Mouse (Mus musculus): Measurements from ENCODE around the gene Gm29609.

Gm29609 gene

DNA sequence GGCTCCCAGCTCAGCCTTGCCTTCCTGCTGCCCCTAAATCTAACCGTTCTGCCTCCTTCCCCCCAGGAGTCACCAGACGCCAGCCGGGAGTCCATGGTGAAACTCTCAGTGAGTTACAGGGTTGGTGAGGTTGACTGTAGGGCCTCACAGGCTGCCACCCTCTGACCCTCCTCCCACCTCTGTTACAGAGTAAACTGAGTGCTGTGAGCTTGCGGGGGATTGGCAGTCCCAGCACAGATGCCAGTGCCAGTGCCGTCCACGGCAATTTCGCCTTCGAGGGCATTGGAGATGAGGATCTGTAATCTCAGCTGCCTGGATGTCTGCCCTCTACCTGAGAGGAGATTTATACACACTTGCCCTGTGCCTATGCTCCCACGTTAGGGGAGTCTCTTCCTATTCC, 18.5 kb upstream of the Gm29609 start:
- no peak for DNase-seq (ENCODE audit: low read depth, low spot score)

DNA sequence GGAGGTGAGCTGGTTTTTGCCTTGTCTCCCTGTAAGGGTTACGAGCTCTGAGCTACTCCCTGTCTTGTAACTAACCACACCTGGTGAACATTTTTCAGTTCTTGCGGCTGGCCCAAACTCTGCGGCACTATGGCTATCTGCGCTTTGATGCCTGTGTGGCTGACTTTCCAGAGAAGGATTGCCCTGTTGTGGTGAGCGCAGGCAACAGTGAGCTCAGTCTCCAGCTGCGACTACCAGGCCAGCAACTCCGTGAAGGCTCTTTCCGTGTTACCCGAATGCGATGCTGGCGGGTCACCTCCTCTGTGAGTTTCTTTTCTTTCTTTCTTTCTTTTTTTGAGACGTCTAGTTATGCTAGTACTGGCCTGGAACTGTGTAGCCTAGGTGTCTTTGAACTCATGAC, 17.4 kb upstream of the Gm29609 start:
- no peak for DNase-seq (ENCODE audit: low read depth, low spot score)

DNA sequence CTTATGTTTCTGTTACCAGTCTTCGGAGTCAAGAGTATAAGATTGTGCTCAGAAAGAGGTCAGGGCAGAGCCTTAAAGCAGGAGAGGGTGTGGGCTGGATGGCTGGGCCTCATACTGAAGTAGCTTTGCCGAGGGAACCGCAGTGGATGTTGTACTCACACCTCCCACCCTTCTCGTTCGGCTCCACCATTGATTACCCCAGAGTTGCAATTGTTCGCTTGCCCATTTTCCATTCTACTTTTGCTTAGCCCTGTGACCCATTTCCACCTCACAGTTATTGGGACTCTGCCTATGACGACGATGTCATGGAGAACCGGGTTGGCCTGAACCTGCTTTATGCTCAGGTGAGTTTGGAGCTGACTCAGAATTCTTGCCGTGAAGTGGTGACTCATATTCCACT, 16.5 kb upstream of the Gm29609 start:
- no peak for DNase-seq (ENCODE audit: low read depth, low spot score)

DNA sequence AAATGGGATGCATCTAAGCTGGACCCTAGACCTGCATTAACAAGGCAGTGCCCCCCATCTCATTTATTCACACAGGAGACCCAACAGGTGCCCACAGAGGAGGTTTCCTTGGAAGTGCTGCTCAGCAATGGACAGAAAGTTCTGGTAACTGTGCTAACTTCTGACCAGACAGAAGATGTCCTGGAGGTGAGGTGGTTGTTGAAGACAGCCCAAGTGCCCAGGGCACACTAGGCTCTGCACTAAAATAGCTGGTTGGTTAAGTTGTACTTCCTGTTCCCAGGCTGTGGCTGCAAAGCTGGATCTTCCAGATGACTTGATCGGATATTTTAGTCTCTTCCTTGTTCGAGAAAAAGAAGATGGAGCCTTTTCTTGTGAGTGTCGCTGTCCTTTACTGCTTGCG, 16.0 kb upstream of the Gm29609 start:
- DNase-seq (ENCODE audit: low read depth, low spot score) = no peak

DNA sequence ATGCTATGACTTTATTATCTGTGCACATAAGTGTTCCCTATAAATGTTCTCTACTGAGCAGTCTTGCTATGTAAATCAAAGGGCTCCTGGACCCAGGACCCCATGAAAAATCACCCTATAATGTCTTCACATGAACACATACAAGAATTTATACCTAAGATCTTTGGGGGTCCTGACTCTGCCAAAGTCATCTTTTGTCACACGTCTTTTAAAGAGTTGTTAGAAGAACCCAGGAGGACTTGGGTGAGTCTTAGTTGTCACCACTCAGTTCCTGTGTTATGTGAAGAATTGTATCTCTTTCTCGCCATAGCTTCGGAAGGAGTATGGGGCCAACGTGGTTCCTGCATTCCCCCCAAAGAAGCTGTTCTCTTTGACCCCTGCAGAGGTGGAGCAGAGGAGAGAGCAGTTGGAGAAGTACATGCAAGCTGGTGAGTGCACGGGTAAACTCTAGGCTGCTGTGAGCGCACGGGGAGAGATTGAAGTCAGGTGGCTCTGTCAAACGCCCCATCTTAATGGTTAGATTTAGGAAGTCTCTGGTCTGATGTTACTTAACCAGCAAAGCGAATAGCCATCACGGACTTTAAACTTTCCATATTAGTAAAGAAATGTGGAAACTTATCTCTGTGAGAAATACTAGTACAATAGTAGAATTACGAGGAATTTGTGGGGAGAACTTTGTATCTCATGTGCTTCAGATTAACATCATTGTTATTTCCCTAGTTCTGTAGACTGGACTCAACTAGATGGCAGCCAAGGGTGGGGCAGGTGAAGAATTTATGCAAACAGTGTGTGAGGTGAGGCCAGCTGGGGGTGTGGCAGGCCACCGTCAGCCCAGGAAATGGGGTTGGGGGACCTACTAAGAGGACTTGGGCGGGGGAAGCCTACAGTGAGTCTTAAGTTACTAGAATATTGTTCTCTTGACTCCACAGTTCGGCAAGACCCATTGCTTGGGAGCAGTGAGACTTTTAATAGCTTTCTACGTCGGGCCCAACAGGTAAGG, 15.1 kb upstream of the Gm29609 start:
- peak; percentile 76 for DNase-seq (ENCODE audit: low read depth, low spot score)

DNA sequence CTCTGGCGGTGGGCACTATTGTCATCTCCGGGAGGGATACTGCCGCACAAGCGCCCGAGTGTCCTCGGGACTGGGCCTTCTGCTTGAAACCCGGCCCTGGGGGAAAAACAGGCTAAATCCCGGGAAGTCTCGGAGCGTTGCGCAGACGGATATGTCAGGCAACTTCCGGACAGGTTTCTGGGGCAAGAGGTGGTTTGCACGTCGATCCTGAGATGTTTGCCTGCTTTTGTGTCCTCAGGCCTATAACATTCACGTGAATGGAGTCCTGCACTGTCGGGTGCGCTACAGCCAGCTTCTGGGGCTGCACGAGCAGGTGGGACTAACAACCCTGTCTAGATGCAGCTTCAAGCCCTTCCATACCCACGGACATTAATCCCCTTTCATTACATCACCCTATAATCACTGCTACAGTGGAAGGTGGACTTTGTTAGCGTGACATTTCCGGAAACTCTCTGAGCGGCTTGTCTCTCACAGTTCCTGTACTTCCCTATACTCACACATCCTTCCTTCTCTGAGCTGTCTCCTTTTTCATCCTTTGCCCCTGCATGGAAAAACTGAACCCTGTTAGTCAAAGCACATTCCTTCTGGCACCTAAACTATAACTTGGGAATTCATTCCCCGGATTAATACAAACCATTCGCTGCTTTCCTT, 14.0 kb upstream of the Gm29609 start:
- DNase-seq (ENCODE audit: low read depth, low spot score) = no peak

DNA sequence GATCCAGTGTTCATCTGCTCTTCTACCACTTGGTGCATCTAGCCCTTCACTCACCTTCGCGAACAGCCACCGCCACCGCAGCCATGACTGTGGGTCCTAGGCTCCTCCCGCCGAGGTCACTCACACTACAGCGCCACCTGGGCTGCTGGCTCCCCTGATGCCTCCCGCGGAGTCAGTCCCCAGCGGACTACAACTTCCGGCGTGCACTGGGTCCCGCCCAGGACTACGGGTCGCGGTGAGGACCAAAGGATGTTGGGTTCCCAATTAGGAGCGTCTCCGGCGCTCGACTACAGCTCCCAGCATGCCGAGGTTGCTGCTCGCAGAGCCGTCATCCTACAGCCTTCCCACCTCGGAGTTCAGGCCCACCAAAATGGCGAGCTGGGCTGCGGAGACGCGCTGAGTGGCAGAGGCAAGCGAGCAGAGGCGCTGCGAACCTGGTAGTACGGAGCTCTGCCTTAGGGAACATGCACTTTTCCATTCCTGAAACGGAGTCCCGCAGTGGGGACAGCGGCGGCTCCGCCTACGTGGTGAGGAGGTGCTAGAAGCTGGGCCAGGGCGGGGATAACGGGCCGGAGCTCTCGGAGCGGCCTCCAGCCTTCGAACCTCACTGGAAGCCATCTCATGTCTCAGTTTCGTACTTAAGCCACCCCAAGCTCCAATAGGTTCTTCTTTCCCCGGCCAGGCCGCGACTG, 13.4 kb upstream of the Gm29609 start, which contains the start of the genes Snx17 and Eif2b4:
Gene Snx17 (plus strand): TSS at position 289 of the 692 bp plus-strand sequence.
Gene Eif2b4 (minus strand): TSS at position 492 of the 692 bp plus-strand sequence.
- DNase-seq (ENCODE audit: low read depth, low spot score) = peak; percentile 99

DNA sequence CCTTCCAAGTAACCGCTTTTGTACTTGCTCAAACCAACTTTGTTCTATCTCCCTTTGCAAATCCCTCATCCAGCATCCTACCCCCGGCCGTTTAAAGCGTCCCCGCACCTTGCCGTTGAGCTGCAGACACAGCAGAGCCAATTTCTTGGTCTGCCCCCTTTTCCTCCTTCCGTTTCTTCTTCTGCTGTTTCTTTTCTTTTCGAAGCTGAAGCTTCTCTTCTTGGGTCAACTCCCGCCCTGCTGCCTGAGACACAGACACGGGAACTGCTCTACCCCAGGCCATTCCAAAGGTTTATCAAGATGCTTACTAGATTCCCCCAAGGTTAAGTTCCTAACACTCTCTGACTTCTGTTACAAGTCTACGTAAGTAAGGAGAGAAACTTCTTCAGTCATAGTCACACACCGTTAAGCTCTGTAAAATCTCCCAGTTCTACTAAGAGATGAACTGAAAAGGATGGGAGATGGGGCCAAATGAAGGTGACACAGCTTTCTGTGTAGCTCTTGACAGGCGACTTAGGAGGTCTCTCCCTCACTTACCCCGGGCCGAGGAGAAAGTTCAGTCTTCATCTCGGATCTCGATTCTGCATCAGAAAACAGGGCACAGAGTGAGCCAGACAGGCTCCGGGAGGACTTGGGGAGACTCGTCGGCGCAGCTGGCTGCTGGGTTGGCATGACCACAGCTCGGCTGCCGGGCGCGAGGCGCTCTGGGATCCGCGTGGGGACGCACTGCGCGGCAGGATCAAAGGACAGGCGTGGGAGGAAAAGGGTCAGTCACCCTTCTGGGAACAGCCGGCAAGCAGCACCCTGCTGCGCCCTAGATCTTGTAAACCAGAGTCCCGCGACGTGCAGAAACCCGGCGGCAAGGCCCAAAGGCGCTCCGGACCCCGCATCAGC, 12.6 kb upstream of the Gm29609 start:
- no peak for DNase-seq (ENCODE audit: low read depth, low spot score)

DNA sequence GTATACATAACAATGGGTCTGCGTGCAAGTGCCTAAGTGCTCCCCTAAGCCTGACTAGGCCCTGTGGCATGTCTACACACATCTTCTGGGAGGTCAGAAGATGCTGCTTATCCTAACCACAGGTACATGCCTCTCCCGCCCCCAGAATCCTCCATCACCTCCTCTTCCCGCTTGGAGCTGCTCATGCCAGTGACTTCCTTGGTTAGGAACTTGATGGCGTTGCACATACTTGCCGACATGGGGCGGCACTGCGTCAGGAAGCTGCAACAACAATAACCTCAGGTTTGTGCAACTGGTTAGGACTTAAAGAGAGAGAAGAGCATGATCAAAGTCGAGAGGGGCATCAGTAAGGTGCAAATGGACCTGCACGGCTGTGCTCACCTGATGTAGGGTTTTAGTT, 10.5 kb upstream of the Gm29609 start:
- peak; percentile 55 for DNase-seq (ENCODE audit: low read depth, low spot score)

DNA sequence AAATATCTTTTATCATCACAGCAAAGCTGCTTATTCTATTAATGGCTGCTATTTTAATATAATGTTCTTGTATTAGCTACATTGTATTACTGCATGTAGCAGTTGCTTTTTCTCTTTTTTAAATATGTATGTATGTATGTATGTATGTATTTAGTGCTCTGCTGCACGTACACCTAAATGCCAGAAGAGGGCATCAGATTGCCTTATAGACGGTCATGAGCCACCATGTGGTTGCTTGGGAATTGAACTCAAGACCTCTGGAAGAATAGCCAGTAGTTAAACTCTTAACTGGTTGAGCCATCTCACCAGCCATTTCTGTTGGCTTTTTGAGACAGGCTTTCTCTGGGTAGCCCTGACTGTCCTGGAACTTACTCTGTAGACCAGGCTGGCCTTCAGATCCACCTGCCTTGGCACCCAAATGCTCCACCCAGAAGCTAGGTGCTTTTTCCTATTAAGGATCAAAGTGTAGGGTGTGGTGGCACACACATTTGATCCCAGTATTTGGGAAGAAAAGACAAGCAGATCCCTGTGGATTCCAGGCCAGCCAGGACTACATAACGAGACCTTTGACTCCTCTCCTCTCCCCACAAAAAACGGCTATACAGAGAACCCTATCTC, 8.6 kb upstream of the Gm29609 start:
- DNase-seq (ENCODE audit: low read depth, low spot score) = peak; percentile 76

DNA sequence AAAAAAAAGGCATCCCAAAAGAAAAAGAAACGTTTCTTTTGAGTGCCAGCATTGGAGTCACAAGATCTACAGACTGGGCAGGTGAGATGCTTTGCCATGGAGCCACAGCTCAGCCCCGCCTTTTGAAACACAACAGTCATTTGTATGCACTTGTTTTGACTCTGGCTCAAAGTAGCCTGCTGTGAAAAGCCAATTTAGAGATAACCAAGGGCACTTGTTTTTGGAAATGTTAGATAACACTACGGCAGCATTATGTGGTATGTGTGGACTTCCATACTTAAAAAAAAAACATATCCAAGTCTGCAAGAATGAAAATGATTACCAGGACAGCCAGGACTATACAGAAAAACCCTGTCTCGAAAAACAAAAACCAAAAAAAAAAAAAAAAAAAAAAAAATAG, 4.0 kb upstream of the Gm29609 start:
- DNase-seq (ENCODE audit: low read depth, low spot score) = no peak

DNA sequence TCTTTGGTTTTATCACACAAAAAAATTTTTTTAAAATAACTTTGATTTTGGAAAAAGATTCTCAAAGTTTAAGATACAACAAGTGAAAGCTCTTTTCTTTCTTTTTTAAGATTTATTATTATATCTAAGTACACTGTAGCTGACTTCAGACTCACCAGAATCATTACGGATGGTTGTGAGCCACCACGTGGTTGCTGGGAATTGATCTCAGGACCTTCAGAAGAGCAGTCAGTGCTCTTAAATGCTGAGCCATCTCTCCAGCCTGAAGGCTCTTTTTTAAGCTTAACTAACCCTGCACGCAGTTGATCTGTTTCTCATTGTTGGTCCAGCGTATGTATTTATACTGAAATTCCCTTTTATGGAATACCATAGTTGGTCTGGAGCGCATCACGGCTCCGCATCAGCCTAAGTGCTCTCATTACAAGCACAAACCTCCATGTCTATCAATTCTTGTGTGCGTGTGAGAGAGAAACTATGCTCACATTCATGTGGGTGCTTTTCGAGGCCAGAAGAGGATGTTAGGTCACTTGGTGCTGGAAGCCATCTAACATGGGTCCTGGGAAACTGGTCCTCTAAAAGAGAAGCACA, 1.6 kb upstream of the Gm29609 start:
- DNase-seq (ENCODE audit: low read depth, low spot score) = no peak

DNA sequence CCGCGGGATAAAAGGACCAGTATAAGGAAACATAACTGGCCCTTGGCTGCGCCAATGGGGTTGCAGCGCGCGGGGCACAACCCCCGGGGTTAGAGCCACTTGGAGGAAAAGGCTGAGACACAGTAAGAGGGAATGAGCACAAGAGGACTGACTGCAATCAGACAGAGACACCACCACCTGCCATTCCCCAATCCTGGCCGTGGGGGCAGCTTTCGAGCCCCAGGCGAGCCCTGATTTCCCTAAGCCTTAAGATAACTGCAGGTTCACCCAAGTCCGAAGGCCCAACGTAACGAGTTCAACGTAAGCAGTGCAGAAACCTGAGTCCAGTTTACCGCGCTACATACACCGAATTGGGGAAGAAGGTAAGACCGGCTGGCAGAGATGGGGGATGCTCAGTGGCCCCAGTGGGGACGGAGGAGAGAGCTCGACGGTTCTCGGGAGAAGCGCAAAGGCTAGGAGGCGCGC, 378 bp downstream of the Gm29609 start:
- DNase-seq (ENCODE audit: low read depth, low spot score) = peak; percentile 78

DNA sequence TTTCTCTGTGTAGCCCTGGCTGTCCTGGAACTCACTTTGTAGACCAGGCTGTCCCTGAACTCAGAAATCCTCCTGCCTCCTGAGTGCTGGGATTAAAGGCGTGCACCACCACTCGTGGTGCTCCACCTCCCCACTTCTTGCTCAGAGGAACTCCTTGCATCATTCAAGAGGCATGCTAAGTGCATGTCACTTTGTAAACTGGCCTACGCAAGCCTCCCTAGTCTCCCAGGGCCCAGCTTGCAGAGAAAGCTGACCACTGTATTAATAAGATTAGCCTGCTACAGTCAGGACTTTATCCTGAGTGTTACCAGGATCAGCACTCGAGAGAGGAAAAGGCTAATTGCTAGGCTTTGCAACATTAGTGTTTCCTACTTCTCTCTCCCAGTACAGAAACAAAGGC, 11.1 kb downstream of the Gm29609 start:
- no peak for DNase-seq (ENCODE audit: low read depth, low spot score)

DNA sequence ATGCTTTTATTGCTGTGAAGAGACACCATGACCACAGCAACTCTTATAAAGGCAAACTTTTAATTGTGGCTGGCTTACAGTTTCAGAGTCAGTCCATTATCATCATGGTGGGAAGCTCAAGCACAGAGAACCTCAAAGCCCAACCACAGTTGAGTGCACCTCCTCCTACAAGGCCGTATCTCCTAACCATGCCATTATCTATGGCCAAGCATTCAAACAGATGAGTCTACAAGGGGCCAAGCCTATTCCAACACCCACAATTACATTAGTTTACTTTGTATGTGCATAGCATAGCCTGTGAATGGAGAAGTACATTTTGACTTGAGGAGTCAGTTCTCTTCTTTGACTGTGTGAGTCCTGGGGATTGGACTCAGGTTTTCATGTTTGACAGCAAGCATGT, 14.8 kb downstream of the Gm29609 start:
- no peak for DNase-seq (ENCODE audit: low read depth, low spot score)

DNA sequence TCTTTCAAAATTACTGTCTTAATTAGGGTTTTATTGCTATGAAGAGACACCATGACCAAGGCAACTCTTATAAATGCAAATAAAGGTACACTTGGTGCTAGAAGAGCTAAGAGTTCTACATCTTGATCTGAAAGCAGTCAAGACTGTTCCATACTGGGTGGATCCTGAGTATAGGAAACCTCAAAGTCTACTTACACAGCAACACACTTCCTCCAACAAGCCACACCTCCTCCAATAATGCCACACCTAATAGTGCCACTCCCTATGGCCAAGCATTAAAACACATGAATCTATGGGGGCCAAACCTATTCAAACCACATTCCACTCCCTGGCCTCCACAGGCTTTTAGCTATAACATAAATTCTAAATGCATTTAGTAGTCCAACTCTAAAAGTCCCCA, 17.2 kb downstream of the Gm29609 start:
- DNase-seq (ENCODE audit: low read depth, low spot score) = no peak

DNA sequence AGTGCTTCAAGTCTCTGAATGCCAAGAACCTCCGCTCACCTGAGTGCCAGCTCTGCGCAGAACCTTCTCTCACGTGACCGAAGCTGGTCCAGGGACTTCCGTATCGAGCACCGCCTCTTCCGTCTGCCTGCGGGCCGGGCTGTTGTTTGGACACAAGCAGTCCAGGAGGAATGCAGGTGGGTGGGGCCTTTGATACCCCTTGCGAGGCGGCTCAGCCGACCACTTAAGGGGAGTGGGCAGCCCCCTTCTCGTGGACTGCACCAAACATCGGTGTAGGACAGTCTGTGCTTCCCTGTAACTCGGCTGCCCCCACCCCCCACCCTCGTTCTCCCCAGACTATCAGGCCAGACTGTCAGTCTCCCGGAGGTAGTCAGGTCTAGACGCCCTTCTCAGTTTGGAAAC, 25.6 kb downstream of the Gm29609 start, which contains the start of gene Mpv17:
Gene Mpv17 (minus strand): TSS at position 100 of the 402 bp plus-strand sequence.
- DNase-seq (ENCODE audit: low read depth, low spot score) = peak; percentile 92

DNA sequence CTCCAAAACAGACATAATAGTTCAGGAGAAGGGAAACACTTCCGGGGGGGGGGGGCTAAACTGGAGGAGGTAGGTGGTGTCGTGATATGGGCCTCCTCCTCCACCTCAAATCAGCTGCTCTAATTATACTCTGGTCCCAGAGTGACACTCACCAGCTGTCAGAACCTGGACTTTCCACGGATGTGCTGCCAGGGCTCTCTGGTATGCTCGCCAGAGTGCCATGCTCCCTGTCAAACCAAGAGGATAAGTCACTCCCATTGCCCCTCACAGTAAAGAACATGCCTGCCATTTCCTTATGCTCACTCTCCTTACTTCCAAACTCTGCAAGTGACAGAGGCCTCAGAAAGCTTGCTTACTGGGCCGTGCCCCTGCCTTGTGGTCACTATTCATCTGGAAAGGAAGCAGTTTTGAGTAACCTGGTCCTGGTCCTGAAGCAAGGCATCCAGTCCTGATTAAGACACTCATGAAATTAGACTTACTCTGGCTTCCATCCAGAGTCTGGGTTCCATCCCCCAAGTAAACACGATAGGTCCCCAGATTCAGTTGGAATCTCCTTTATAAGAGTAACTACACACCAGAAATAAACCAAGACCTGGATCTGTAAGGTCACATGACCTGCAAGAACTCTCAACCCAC, 26.1 kb downstream of the Gm29609 start:
- no peak for DNase-seq (ENCODE audit: low read depth, low spot score)

DNA sequence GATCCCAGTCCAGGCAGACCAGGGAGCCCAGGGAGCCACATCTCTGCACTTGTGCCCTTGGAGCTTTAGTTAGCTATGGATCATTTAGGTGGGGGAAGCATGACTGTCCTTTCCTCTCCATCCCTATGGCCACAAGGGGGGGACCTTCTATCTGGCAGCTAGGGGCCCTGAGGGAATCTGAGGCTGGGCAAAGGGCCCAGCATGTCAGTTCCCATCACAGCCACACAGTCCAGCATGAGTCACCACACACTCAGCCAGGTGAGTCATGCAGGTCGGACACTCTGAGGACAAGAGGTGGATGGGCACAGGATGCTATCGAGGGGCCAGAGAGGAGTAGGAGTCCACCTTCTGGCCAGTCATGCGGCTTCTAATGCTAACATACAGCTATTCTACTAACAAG, 28.0 kb downstream of the Gm29609 start:
- no peak for DNase-seq (ENCODE audit: low read depth, low spot score)

DNA sequence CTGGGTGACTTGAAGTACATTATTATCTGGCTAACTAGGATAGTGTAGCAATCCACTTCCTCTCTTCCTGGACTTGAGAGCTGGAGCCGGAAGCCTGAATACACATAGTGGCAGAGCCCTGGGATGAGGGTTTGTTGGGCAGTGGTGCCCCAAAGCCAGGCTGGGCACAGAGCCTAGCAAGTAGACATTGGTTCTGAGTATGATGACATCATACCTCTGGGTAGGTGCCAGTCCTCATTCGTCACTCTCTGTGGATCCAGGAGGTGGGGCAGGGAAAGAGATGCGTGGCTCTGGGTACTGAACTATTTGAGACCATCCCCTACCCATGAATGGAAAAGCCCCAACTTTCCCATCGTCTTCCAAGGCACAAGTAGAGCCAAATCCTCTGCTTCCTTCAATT, 29.9 kb downstream of the Gm29609 start:
- no peak for DNase-seq (ENCODE audit: low read depth, low spot score)
